Mouse (Mus musculus) brown adipose tissue, adult 24 weeks (tissue): ENCODE data around the gene A730061H03Rik. TPM values are rescaled to one million over a fixed set of nuclear protein-coding genes. Genes with fewer than 3 reads are reported as not detected.

Experiments used
- H3K27ac ChIP-seq: fragments of 200-500 bp; replicated peaks from 2 replicates; pipeline ENCODE4 v1.5.1; 2012; ENCODE audit warnings: low read depth, mild to moderate bottlenecking, low read length
- H3K4me1 ChIP-seq: fragments of 200-500 bp; 2 replicates; pipeline ENCODE4 v1.6.1; 2012; ENCODE audit warnings: low read length, mixed read lengths; ENCODE audit not compliant: control insufficient read depth, insufficient read depth, insufficient read length
- H3K4me3 ChIP-seq: fragments of 200-500 bp; 2 replicates; pipeline ENCODE4 v1.5.1; 2012; ENCODE audit warnings: low read depth, mild to moderate bottlenecking, low read length, moderate library complexity; ENCODE audit not compliant: insufficient read depth
- polyA plus RNA-seq: library from polyadenylated mRNA; stranded (reverse); fragments of >200 nt; gene quantifications from 2 replicates; pipeline ENCODE4 v1.2.4, GENCODE M21; 2012; ENCODE audit not compliant: missing spikeins, insufficient read depth, insufficient read length

A730061H03Rik gene
- polyA plus RNA-seq, 1 experiment = not detected

GRCm38 (mm10) chr14:55570588-55570987 lies 10.4 kb upstream of the A730061H03Rik start:
- no peak overlapping the region for H3K27ac ChIP-seq
- H3K4me3 ChIP-seq = no peak overlapping the region
- H3K4me1 ChIP-seq = no peaks in the 10 kb centered on the region

DNA sequence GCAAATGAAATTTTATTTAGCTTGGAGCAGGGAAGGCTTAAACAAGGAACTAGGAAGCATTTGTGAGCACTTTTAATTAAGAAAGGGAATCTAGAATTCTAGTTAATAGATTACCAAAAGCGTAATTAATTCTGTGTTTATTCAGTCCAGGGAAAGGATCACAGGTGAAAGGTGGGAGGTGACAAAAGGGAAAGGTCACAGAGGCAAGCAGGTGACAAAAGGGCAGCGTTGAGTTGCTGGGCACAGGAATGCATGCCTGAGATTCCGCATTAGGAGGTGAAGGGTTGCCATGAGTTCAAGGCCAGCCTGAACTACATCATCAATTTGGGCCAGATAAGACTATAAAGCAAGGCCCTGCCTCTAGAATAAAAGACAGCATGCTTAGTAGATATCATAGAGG lies 7.3 kb upstream of the A730061H03Rik start:
- H3K27ac ChIP-seq = no peak overlapping the region
- H3K4me3 ChIP-seq = no peak overlapping the region
- H3K4me1 ChIP-seq = no peaks in the 10 kb centered on the region

DNA sequence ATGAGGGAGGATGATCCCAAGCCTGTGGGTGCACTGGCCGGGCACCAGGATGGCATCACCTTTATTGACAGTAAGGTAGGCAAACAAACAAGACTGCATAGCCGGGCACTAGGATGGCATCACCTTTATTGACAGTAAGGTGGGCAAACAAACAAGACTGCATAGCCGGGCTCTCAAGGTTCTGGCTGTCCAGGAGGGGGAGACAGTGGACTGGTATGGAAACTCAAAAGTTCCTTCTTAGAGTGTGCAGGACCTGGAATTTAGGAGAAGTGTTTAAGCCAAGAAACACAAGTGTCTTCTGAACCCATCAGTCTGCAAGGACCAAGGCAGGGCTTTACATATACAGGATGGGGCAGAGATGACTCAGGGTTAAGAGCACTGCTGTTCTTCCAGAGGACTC lies 5.5 kb upstream of the A730061H03Rik start:
- H3K27ac ChIP-seq = no peak overlapping the region
- peaks cover 7% of the 10 kb centered on the region for H3K4me1 ChIP-seq
- no peak overlapping the region for H3K4me3 ChIP-seq

GRCm38 (mm10) chr14:55563249-55563648 lies 3.0 kb upstream of the A730061H03Rik start:
- Histone ChIP-seq H3K4me3 (no peak overlapping the region), H3K27ac (no peak overlapping the region), H3K4me1 (peaks cover 7% of the 10 kb centered on the region)

GRCm38 (mm10) chr14:55561860-55562259 lies 1.7 kb upstream of the A730061H03Rik start:
- Histone ChIP-seq H3K4me1 (peaks cover 7% of the 10 kb centered on the region), H3K4me3 (no peak overlapping the region), H3K27ac (no peak overlapping the region)

DNA sequence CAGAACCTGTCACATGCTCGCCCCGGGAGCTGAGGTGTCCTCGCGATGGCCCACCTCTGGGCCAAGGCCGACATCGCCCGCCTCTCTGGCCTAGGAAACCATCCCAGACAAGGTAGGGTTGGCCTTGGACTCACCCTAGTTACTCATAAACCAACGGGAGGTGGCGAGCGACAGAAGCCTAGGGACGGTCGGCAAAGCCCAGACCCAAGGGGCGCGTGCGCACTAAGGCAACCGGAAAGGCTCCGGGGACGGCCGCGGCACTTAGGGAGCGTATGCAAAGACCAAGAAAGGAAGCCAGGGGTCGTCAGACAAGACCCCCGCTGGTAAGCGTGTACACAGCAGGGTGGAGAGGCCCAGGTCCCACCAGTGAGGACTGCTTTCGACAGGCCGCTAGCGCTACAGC lies 406 bp downstream of the A730061H03Rik start, which contains the start of gene Dcaf11:
TSS of gene Dcaf11 (plus strand) at position 208 of the 403 bp plus-strand sequence.
- H3K4me1 ChIP-seq = peaks cover 7% of the 10 kb centered on the region
- peak within 1 kb of the TSS; percentile 90 for H3K4me3 ChIP-seq
- peak within 1 kb of the TSS; percentile 98 for H3K27ac ChIP-seq

DNA sequence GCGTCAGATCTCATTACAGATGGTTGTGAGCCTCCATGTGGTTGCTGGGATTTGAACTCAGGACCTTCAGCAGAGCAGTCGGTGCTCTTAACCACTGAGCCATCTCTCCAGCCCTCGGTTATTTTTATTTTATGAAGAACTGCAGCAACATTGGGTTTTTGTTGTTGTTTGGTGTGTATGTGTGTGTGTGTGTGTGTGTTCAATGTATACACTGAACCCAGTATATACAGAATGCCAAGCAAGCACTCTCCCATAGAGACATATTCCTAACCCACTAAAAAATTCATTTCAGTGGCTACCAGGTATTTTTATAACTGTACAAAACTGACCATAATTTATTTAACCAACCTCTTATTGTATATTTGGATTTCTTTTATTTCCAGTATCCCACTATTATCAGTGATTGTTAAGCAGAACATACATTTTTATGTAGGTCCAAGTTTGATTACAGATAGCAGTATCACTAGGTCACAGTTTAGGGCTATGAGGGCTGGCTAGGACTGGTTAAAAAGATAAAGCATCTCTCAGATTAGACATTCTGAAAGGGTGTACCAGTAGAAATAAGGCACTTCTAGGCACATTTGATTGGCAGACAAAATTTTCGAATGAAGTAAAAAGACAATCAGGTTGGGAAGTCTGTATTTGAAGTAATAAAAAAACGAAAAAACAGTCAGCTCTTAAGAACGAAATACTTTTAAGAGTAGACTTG lies 1.3 kb downstream of the A730061H03Rik start:
- H3K4me1 ChIP-seq = peaks cover 7% of the 10 kb centered on the region
- H3K27ac ChIP-seq = no peak overlapping the region
- no peak overlapping the region for H3K4me3 ChIP-seq

- Histone ChIP-seq H3K4me1 (peaks cover 7% of the 10 kb centered on the region), H3K4me3 (no peak overlapping the region), H3K27ac (no peak overlapping the region)
Measured at GRCm38 (mm10) chr14:55557587-55557986, 2.6 kb downstream of the A730061H03Rik start.

GRCm38 (mm10) chr14:55557003-55557402 lies 3.2 kb downstream of the A730061H03Rik start:
- H3K27ac ChIP-seq = no peak overlapping the region; the same call in 1 of the 2 replicates
- H3K4me3 ChIP-seq = no peak overlapping the region

GRCm38 (mm10) chr14:55555788-55556187 lies 4.4 kb downstream of the A730061H03Rik start:
- no peak overlapping the region for H3K4me3 ChIP-seq
- no peak overlapping the region for H3K27ac ChIP-seq
- H3K4me1 ChIP-seq = no peaks in the 10 kb centered on the region

More at GRCm38 (mm10) chr14:55557003-55557402, 3.2 kb downstream of the A730061H03Rik start:
- H3K4me1 ChIP-seq = peaks cover 7% of the 10 kb centered on the region

GRCm38 (mm10) chr14:55554635-55555034 lies 5.6 kb downstream of the A730061H03Rik start:
- H3K4me3 ChIP-seq = no peak overlapping the region
- no peaks in the 10 kb centered on the region for H3K4me1 ChIP-seq
- no peak overlapping the region for H3K27ac ChIP-seq

DNA sequence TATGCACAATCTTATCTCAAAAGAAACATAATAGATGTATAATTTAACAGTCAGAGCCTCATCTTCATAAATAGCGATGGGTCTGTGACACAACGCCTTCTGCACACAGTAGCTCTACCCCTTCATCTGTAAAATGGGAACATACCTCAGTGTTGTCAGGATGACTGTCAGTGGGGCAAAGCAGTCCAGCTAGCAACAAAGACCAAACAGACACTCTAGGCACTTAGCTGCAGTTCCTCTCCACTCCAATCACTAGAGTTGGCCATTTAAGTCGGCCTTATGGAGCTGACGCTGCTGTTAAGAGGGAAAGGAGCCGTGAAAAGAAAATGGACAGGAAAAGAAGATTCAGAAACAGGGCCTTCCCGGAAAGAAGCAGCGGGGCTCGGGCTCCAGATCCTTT lies 8.4 kb downstream of the A730061H03Rik start:
- H3K27ac ChIP-seq = no peak overlapping the region
- H3K4me1 ChIP-seq = 0 out of 2 replicates have a peak, but pooled peaks cover 3% of the 10 kb centered on the region

DNA sequence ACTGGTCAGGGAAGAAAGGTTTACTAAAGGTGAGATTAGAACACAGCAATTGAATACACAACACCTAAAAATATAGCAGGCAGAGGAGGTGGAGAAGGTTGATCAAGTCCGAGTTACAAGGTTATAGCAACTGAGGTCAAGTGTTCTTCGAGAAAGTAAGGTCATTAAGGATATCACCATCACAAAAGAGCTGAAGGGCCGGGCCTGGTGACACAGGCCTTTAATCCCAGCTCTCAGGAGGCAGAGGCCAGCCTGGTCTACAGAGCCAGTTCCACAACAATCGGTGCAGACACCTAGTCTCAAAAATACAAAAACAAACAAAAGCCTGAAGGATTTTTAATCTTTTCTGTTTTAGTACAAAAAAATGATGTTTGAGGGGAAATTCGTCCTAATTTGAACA lies 8.9 kb downstream of the A730061H03Rik start:
- H3K4me3 ChIP-seq = no peak overlapping the region
- no peak overlapping the region for H3K27ac ChIP-seq
- H3K4me1 ChIP-seq = 0 out of 2 replicates have a peak, but pooled peaks cover 3% of the 10 kb centered on the region

More for the DNA sequence above, 8.4 kb downstream of the A730061H03Rik start:
- no peak overlapping the region for H3K4me3 ChIP-seq

GRCm38 (mm10) chr14:55550191-55550590 lies 10.0 kb downstream of the A730061H03Rik start:
- no peak overlapping the region for H3K4me3 ChIP-seq
- H3K27ac ChIP-seq = no peak overlapping the region
- 0 out of 2 replicates have a peak, but pooled peaks cover 3% of the 10 kb centered on the region for H3K4me1 ChIP-seq

DNA sequence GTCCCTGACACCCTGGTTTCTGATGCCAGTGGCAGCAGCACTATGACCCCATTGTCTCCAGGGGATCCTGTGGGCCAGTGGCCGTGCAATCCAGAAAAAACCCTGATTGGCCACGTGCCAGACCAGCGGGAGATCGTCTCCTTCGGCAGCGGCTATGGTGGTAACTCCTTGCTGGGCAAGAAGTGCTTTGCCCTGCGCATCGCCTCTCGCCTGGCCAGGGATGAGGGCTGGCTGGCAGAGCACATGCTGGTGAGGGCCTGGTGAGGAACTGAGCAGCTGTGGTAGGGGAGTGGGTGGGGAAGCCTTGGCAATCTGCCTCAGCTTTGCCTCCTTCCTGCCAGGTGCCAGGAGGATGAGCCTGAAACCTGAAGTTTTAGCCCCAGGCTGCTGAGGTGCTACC lies 15.9 kb downstream of the A730061H03Rik start:
- Histone ChIP-seq H3K4me3 (no peak overlapping the region), H3K27ac (no peak overlapping the region), H3K4me1 (0 out of 2 replicates have a peak, but pooled peaks cover 3% of the 10 kb centered on the region)

DNA sequence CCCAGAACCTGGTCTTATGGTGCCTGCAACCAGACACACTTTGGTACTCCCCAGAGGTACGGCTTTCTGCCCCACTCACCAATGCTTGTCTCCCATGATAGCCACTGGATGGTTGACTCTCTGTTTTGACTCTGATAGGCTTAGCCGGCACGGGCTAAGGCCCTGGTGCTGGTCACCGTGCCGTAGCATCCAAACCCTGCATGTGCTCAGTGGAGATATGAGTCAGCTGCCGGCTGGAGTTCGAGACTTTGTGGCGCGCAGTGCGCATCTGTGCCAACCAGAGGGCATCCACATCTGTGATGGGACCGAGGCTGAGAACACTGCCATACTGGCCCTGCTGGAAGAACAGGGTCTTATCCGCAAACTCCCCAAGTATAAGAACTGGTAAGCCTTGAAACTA lies 17.9 kb downstream of the A730061H03Rik start:
- H3K4me1 ChIP-seq = no peaks in the 10 kb centered on the region
- no peak overlapping the region for H3K27ac ChIP-seq
- H3K4me3 ChIP-seq = no peak overlapping the region
